Mouse (Mus musculus): ENCODE data around the gene Vmn1r6.
"Not testable (repeated sequence)": the region's sequence is repeated elsewhere in the genome, so short reads cannot be mapped to it uniquely, and the experiment has no call there.

Gene Vmn1r6

GRCm38 (mm10) chr6:56996943-56997342, at the start of gene Vmn1r6:
Vmn1r6 (plus strand) TSS chr6:56997243.
- no peak for DNase-seq (ENCODE audit: low spot score)

- DNase-seq (ENCODE audit: low spot score), result no peak
Measured at GRCm38 (mm10) chr6:56956436-56956835, 40.6 kb upstream of the Vmn1r6 start.

GRCm38 (mm10) chr6:56969973-56970372, 27.1 kb upstream of the Vmn1r6 start, which contains the start of gene Vmn1r5:
Vmn1r5 (plus strand) TSS chr6:56970273.
- DNase-seq (ENCODE audit: low spot score), result no peak

- DNase-seq (ENCODE audit: low spot score), result not testable (repeated sequence)
Measured at GRCm38 (mm10) chr6:57025224-57025623, 28.2 kb downstream of the Vmn1r6 start, which contains the start of gene Vmn1r7. Vmn1r7 (minus strand) TSS chr6:57025324.

DNA sequence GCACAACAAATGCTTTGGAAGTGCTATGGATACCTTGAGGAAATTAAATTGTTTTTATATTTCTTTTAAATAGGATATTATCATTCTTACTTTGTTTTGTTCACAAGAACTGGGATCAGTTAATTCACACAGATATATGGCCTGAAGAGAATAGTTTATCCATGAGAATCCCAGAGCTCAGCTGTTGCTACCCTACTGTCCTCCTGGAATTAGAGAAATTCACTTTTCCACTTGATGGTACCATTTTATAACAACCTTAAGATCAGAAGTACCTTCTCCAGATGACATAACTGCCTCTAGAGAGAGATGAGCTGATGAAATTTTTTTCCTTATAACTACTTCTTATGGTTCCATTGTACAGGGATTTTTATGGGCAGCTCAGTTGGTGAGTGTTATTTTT, 34.9 kb downstream of the Vmn1r6 start, which contains the start of gene Vmn1r8:
TSS of gene Vmn1r8 (plus strand) at position 301 of the 400 bp plus-strand sequence.
- no peak for DNase-seq (ENCODE audit: low spot score)

DNA sequence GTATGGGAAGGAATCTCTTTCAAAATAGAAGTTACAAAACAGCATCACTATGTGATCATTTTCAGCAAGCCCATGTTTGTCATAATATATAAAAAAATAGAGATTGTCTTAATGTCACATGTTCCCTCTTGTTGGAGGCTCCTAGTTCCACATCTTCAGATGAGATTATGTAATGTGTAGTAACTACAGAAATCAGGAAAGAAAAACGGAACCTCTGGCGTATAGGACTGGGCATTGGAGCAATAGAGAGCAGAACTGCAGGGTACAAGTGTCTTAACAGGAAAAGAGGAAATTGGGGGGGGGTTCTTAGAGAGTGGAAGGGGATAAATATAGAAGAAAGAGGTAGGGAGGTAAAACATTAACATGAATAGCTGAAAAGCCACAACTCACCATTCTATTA, 37.6 kb downstream of the Vmn1r6 start:
- no peak for DNase-seq (ENCODE audit: low spot score)

All from embryo, embryonic 10.5 days (tissue).